Mouse (Mus musculus) lung, postnatal 0 days (tissue): ENCODE measurements at regions not wholly inside any gene's neighbourhood (a gene's known extent, or its start where the extent isn't known, plus 50 kb on each side); places are given as distances from the start of the nearest gene placed in this dataset.

Experiments used
- CTCF ChIP-seq: IDR thresholded peaks from 2 replicates; pipeline ENCODE4 v1.5.1; 2016; ENCODE audit warnings: antibody characterized with exemption, mild to moderate bottlenecking
- EP300 ChIP-seq: IDR thresholded peaks from 2 replicates; pipeline ENCODE4 v1.6.1; 2016; ENCODE audit warnings: antibody characterized with exemption, mild to moderate bottlenecking, control low read depth

GRCm38 (mm10) chr9:101612971-101613370, 248.7 kb upstream of the 9630041A04Rik start:
- TF ChIP-seq EP300, result no peak
- TF ChIP-seq CTCF, result no peak
